Mouse (Mus musculus) megakaryocyte, embryonic 14.5 days (primary cell): ENCODE results near the gene Setd2. TPM values are rescaled to one million over a fixed set of nuclear protein-coding genes. Genes with fewer than 3 reads are reported as not detected.

Source experiments
- H3K27me3 ChIP-seq: replicated peaks from 2 replicates; pipeline ENCODE3; 2012; ENCODE audit warnings: inconsistent platforms
- H3K36me3 ChIP-seq: replicated peaks from 2 replicates; pipeline ENCODE3; 2012; ENCODE audit warnings: low read length, inconsistent platforms, mixed read lengths
- H3K4me1 ChIP-seq: 2 replicates; pipeline ENCODE4 v1.6.1; 2012; ENCODE audit warnings: inconsistent platforms
- H3K4me3 ChIP-seq: replicated peaks from 2 replicates; pipeline ENCODE3; 2012; ENCODE audit warnings: moderate library complexity, mild to moderate bottlenecking, inconsistent platforms
- H3K9me3 ChIP-seq: 2 replicates; pipeline ENCODE4 v1.6.1; 2012; ENCODE audit warnings: inconsistent platforms
- FLI1 ChIP-seq: IDR thresholded peaks from 2 replicates; pipeline ENCODE4 v1.6.1; 2012; ENCODE audit warnings: low read length, inconsistent platforms, mixed read lengths
- GATA1 ChIP-seq: IDR thresholded peaks from 3 replicates; pipeline ENCODE4 v1.6.1; 2012; ENCODE audit warnings: mixed read lengths, low read length, inconsistent platforms, borderline replicate concordance
- polyA plus RNA-seq: library from polyadenylated mRNA; stranded (reverse); fragments of >175 nt; gene quantifications from 2 replicates; pipeline ENCODE4 v1.2.3, GENCODE M21; 2012; ENCODE audit warnings: low replicate concordance; ENCODE audit not compliant: insufficient read depth

Gene Setd2
- polyA plus RNA-seq, 1 experiment: 4.6 TPM

DNA sequence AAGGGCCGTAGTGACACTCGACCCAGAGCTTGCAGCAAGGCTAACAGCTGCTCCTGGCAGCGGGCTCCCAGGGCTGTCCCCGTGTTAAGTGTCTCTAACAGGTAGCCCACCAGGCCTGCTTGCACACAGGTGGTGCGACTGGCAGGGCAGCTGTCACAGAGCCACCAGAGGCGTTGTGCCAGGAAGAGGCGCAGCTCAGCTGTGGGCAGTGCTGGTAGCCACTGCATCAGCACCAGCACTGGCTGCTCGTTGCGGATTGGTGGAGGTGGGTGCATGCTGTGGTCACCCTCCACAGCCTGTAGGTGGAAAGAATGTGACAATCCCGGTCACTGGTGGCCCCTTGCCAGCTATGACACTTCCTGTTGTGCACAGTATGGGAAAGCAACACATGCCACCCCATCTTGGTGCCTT is 106.2 kb downstream of the Setd2 start:
- Histone ChIP-seq H3K9me3 (no peaks in the 10 kb centered on the region), H3K4me3 (peak overlapping the region; percentile 46), H3K4me1 (peaks cover 100% of the 10 kb centered on the region), H3K27me3 (no peaks in the 10 kb centered on the region), H3K36me3 (peaks cover 100% of the 10 kb centered on the region)
- TF ChIP-seq GATA1 (no peak), FLI1 (no peak)

GRCm38 (mm10) chr9:110641006-110641405 is 108.6 kb downstream of the Setd2 start:
- Histone ChIP-seq H3K4me3 (no peak overlapping the region), H3K4me1 (peaks cover 100% of the 10 kb centered on the region), H3K27me3 (no peaks in the 10 kb centered on the region), H3K36me3 (peaks cover 97% of the 10 kb centered on the region), H3K9me3 (no peaks in the 10 kb centered on the region)
- TF ChIP-seq FLI1: no peak

DNA sequence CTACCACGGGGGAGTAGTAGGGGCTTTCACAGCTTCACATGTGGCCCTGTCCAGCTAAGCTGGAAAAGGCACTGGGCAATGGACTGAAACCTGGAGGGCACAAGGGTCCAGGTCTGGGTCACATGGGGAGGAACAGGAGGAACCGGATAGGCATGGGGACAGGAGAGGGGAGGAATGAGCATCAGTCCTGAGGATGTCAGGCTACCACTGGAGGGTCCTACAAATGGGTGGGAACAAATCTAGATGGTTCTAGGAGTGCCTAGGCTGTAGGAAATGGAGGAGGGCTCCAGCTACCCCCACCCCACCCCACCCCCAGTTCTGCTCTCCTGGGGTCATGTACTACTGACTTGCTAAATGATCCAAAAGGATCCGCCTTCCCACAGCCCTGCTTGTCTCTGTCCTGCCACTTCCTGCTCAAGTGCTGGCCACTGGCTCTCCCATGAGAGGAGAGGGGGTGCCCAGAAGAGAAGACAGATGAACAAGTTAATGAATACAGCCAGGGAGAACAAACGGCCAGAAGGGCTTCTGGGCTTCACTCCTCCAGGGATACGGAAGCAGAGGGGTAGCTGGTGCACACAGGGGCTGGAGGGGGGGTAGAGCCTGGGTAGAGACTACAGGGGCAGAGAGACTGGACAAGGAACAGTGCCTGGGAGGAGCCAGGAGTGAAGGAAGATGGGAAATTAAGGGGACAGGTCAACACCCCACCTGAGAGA is 110.6 kb downstream of the Setd2 start:
- TF ChIP-seq FLI1: no peak
- no peak for TF ChIP-seq GATA1
- Histone ChIP-seq H3K4me3 (peak overlapping the region; percentile 93), H3K36me3 (peaks cover 97% of the 10 kb centered on the region), H3K4me1 (peaks cover 100% of the 10 kb centered on the region), H3K9me3 (no peaks in the 10 kb centered on the region), H3K27me3 (no peaks in the 10 kb centered on the region)

- no peaks in the 10 kb centered on the region for H3K27me3 ChIP-seq
- no peak for TF ChIP-seq GATA1
- no peak for TF ChIP-seq FLI1
- no peaks in the 10 kb centered on the region for H3K9me3 ChIP-seq
- H3K36me3 ChIP-seq: peaks cover 97% of the 10 kb centered on the region
- H3K4me1 ChIP-seq: peaks cover 100% of the 10 kb centered on the region
- peak overlapping the region; percentile 93 for H3K4me3 ChIP-seq
Measured at GRCm38 (mm10) chr9:110643787-110644186, 111.4 kb downstream of the Setd2 start.

DNA sequence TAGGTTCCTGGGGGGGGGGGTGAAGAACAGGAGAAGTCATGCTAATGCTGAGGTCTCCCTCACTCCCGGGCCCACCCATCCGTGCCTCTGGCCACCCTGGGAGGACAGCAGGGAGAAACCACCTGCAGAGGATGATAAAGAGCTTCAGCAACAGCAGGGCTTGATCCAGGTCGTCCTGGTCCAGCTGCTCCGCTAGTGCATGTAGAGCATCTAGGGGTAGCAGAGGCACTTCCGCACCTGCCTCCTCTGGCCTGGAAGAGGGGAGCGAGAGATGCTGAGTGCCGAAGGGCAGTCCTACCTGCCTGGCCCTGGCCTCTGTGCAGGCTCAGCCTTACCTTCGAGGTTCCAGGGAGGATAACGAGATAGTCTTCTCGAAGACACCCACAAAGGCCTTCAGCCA is 111.9 kb downstream of the Setd2 start:
- Histone ChIP-seq H3K4me1 (peaks cover 100% of the 10 kb centered on the region), H3K27me3 (no peaks in the 10 kb centered on the region), H3K9me3 (no peaks in the 10 kb centered on the region), H3K36me3 (peaks cover 97% of the 10 kb centered on the region), H3K4me3 (peak overlapping the region; percentile 93)
- no peak for TF ChIP-seq GATA1
- no peak for TF ChIP-seq FLI1

- Histone ChIP-seq H3K36me3 (peaks cover 97% of the 10 kb centered on the region), H3K4me1 (peaks cover 100% of the 10 kb centered on the region), H3K27me3 (no peaks in the 10 kb centered on the region), H3K4me3 (peak overlapping the region; percentile 93), H3K9me3 (no peaks in the 10 kb centered on the region)
- TF ChIP-seq FLI1 (peak; percentile 84), GATA1 (no peak)
Measured at GRCm38 (mm10) chr9:110645219-110645618, 112.8 kb downstream of the Setd2 start.

DNA sequence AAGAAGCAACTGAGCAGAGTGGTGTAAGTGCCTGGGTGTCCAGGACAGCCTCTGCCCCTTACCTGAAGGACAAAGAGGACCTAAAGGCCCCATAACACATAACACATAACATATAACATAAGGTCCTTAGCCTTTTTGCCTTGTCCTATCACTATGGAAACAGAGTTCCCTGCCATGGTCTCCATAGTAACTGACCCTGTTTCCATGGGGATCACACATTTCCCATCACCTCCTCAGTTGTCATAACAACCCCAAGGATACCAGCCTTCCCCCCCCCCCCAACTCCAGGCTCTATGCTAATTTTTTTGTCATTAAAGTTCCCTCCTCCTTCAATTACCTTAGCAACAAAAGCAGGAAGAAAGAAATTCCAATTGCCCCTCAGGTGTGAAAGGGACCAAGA is 117.4 kb downstream of the Setd2 start:
- TF ChIP-seq GATA1 (no peak), FLI1 (no peak)
- Histone ChIP-seq H3K36me3 (peaks cover 68% of the 10 kb centered on the region), H3K4me1 (peaks cover 91% of the 10 kb centered on the region), H3K4me3 (peak overlapping the region; percentile 80), H3K9me3 (no peaks in the 10 kb centered on the region), H3K27me3 (no peaks in the 10 kb centered on the region)

DNA sequence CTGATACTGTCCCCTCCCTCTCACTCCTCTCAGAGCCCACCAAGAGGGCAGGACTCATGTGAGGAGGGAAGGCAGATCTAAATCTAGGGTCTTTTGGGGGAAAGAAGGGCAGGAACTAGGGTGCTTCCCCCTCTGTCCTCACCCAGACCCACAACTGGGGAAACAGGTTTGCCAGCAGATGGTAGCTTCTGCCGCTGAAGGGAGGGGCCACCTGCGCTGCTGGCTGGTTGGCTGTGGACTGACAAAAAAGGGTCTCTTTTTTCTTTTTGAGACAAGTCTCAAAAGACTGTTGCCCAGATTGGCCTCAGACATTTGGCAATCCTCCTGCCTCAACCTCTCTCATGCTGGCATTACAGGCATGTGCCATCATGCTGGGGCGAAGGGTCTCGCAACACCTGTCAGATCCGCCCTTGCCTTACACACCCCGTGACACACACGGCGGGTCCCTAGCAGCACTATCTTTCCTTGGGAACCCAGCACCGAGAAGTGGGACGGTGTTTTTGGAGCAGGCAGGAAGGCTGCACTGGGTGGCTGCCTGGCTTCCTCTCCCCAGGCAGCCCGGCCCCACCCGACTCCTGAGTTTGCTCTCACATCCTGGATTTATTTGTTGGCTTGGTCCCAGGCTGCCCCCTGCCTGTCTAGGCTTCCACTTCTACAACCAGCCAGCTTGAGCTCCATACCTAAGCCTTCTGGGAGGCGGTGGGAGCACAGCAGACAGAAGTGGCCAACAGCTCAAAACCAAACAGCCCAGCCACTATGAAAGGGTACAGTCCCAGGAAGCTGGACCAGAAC is 119.7 kb downstream of the Setd2 start:
- TF ChIP-seq FLI1 (no peak), GATA1 (no peak)
- H3K4me3 ChIP-seq: peak overlapping the region; percentile 98
- H3K4me1 ChIP-seq: peaks cover 82% of the 10 kb centered on the region
- H3K27me3 ChIP-seq: no peaks in the 10 kb centered on the region
- H3K9me3 ChIP-seq: no peaks in the 10 kb centered on the region
- peaks cover 47% of the 10 kb centered on the region for H3K36me3 ChIP-seq

DNA sequence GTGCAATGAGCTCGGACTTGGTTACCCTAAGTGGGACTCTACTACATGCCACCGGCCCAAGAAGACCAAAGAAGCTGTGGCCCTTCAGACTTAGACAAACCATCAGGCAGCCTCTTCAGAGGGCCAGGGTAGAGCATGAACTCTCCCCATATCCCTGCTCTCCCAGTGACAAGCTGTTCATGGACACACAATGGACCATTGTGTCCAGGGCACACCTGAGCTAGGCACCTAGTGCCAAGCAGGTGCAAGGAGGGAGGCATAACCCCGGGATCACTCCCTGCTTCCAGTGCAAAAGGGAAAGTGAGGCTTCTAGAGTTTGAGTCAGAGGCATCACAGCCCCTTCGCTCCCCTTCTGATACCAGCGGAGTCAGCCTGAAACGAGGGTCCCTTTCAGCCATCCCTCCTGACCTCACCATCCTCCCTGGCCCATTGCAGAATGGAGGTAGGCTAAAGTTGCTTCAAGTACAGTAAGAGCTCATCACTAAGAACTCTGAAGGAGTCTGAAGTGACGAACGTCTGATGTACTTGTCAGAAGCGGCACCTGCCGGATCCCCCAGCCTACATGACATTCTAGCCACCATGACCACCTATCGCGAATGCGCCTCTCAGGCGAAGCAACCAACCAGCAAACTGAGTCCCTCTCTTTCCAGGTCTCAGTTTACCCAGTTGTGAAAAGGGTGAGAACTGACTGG is 120.7 kb downstream of the Setd2 start:
- no peak for TF ChIP-seq FLI1
- no peak for TF ChIP-seq GATA1
- H3K27me3 ChIP-seq: no peaks in the 10 kb centered on the region
- H3K4me1 ChIP-seq: peaks cover 78% of the 10 kb centered on the region
- peak overlapping the region; percentile 98 for H3K4me3 ChIP-seq
- peaks cover 41% of the 10 kb centered on the region for H3K36me3 ChIP-seq
- no peaks in the 10 kb centered on the region for H3K9me3 ChIP-seq
